Mouse (Mus musculus) embryonic facial prominence, embryonic 11.5 days (tissue): ENCODE results near the gene Slc12a4. TPM values are rescaled to one million over a fixed set of nuclear protein-coding genes. Genes with fewer than 3 reads are reported as not detected.
A peak's percentile ranks its signal among the peaks of the same experiment; 100 is the strongest.
"Not testable (repeated sequence)": the region's sequence is repeated elsewhere in the genome, so short reads cannot be mapped to it uniquely, and the experiment has no call there.

Experiments used
- ATAC-seq: fragments of 200-750 bp; cut with Nextera tagmentation; replicated peaks from 2 replicates; pipeline ENCODE4 v1.8.0; 2017; ENCODE audit warnings: low read depth; ENCODE audit not compliant: insufficient number of reproducible peaks, low FRiP score, low TSS enrichment
- DNase-seq: peaks from one replicate; pipeline ENCODE4 v3.0.0-alpha.2; 2015; ENCODE audit warnings: low spot score
- H3K27ac ChIP-seq: fragments of 300-500 bp; sonication (generic); replicated peaks from 2 replicates; pipeline ENCODE4 v1.5.1; 2014; ENCODE audit warnings: mild to moderate bottlenecking, low read depth, low read length, control low read depth
- H3K27me3 ChIP-seq: fragments of 300-500 bp; sonication (generic); 2 replicates; pipeline ENCODE4 v1.6.1; 2014; ENCODE audit warnings: mild to moderate bottlenecking, low read length, moderate library complexity, mixed read lengths; ENCODE audit not compliant: control insufficient read depth, insufficient read depth
- H3K36me3 ChIP-seq: fragments of 300-500 bp; sonication (generic); replicated peaks from 2 replicates; pipeline ENCODE4 v1.6.1; 2014; ENCODE audit warnings: low read depth, mild to moderate bottlenecking, low read length, moderate library complexity, mixed read lengths; ENCODE audit not compliant: control insufficient read depth, insufficient read depth
- H3K4me1 ChIP-seq: fragments of 300-500 bp; sonication (generic); 2 replicates; pipeline ENCODE4 v1.6.1; 2014; ENCODE audit warnings: low read length, mixed read lengths; ENCODE audit not compliant: control insufficient read depth, insufficient read depth
- H3K4me2 ChIP-seq: fragments of 300-500 bp; sonication (generic); 2 replicates; pipeline ENCODE4 v1.6.1; 2014; ENCODE audit warnings: low read depth, mild to moderate bottlenecking, control low read depth, low read length, moderate library complexity
- H3K4me3 ChIP-seq: fragments of 300-500 bp; sonication (generic); 2 replicates; pipeline ENCODE4 v1.5.1; 2014; ENCODE audit warnings: low read depth, low read length, control low read depth
- H3K9ac ChIP-seq: fragments of 300-500 bp; sonication (generic); replicated peaks from 2 replicates; pipeline ENCODE4 v1.6.1; 2014; ENCODE audit warnings: mild to moderate bottlenecking, control low read depth, low read length
- H3K9me3 ChIP-seq: fragments of 300-500 bp; sonication (generic); replicated peaks from 2 replicates; pipeline ENCODE4 v1.6.1; 2016; ENCODE audit warnings: mild to moderate bottlenecking, low read length, inconsistent platforms, mixed read lengths; ENCODE audit not compliant: control insufficient read depth
- WGBS: fragments of 180-500 bp; shearing (Covaris S2); extraction: QIAGEN DNeasy Blood & Tissue Kit; methylation state at CpG from one replicate; pipeline ENCODE4 v1.1.7; 2014; 5-methylcytosine and 5-hydroxymethylcytosine counted together
- polyA plus RNA-seq: library from polyadenylated mRNA; unstranded; fragments of >200 nt; fragmentation: Nextera tagmentation; extraction: Ambion mirVana; gene quantifications from 2 replicates; pipeline ENCODE4 v1.2.1, GENCODE M21; 2014

Gene Slc12a4
- polyA plus RNA-seq, result 16.8 and 19.0 TPM in 2 replicates

DNA sequence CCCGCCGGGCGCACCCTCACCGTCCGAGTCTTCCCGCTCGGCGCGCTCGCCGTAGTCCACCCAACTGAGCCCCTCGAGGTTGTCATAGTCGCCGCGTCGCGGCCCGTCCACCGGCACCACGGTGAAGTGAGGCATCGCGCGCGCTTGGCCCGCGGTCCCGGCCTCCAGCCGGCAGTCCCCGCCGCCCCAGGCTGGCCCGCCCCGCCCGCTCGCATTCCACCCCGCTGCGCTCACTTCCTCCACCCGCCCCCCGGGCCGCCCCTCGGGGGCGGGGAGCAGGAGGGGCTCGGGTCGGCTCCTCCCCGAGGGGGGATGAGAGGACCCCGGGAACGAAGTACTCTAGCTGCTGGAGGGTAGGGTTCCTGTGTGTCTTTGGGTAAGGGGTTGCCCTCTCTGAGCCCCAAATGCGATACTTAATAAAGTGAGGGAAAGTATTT, at the start of gene Slc12a4:
Gene Slc12a4, minus strand, starts transcription at position 193 of the 437 bp plus-strand sequence.
- Histone ChIP-seq H3K27ac (peak within 1 kb of the TSS; percentile 65; the same call in 1 of the 2 replicates), H3K4me1 (peaks cover 8% of the 10 kb centered on the region; the same call in 1 of the 2 replicates), H3K4me2 (peak within 1 kb of the TSS; percentile 76), H3K4me3 (peak within 1 kb of the TSS; percentile 74), H3K9ac (peak within 1 kb of the TSS; percentile 77), H3K36me3 (no peaks in the 10 kb centered on the region), H3K9me3 (no peaks in the 10 kb centered on the region), H3K27me3 (no peaks in the 10 kb centered on the region)
- peak; percentile 93 for DNase-seq
- WGBS, result under 1% methylated on average over 47 of the region's 47 CpGs
- ATAC-seq, result peak; percentile 76

DNA sequence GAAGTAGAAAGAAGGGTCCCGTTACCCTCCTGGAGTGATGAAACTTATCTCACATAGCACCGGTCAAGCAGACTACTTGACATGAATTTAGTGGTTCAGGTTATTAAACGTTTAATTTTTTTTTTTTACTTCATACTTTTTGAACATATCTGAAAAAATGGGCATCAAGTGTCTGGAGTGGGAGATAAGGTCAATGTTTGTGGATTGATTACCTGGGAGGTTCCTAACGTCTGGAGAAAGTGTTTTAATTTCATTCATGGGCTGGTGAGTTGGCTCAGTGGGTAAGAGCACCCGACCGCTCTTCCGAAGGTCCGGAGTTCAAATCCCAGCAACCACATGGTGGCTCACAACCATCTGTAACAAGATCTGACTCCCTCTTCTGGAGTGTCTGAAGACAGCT, 46.3 kb upstream of the Slc12a4 start:
- not testable (repeated sequence) for ATAC-seq, H3K27ac ChIP-seq, H3K4me1 ChIP-seq, H3K9ac ChIP-seq, H3K9me3 ChIP-seq, H3K36me3 ChIP-seq, DNase-seq, H3K27me3 ChIP-seq
- H3K4me2 ChIP-seq, result peak overlapping the region; percentile 94; the same call in 1 of the 2 replicates
- 84% methylated on average over 8 of the region's 8 CpGs for WGBS
- H3K4me3 ChIP-seq, result peak overlapping the region; percentile 97

DNA sequence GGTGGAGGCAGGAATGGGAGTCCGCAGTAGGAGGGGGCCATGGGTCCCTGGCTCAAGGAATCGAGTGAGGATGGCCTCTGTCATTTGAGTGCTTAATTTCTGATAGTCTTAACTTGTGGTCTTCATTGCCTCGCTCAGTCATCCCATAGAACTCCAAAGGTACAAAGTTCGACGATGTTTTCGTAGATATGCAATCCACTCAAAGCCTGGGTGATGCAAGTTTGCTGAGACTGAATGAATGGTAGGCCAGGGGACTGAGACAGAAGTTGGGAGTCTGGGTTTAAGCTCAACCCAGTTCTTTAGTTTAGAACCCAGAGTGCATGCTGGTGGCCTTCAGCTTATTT, 45.7 kb upstream of the Slc12a4 start, which contains the start of gene Ddx28:
Gene Ddx28, minus strand, starts transcription at position 240 of the 344 bp plus-strand sequence.
- DNase-seq (no peak), ATAC-seq (no peak)

GRCm38 (mm10) chr8:106010748-106011642, 45.1 kb upstream of the Slc12a4 start:
- Histone ChIP-seq H3K36me3 (peaks cover 3% of the 10 kb centered on the region; the same call in 1 of the 2 replicates), H3K9me3 (no peaks in the 10 kb centered on the region), H3K4me3 (peak overlapping the region; percentile 97), H3K9ac (peak overlapping the region; percentile 73), H3K4me2 (peak overlapping the region; percentile 94), H3K27ac (0 out of 2 replicates have a peak overlapping the region, but pooled peaks have one; percentile 41), H3K27me3 (no peaks in the 10 kb centered on the region), H3K4me1 (no peaks in the 10 kb centered on the region)
- DNase-seq (peak; percentile 95), ATAC-seq (peak; percentile 80)
- 1% methylated on average over 74 of the region's 74 CpGs for WGBS

More for the DNA sequence above, 45.7 kb upstream of the Slc12a4 start, which contains the start of gene Ddx28:
- peak within 1 kb of the TSS; percentile 73 for H3K9ac ChIP-seq
- WGBS, result 3% methylated on average over 6 of the region's 6 CpGs
- H3K36me3 ChIP-seq, result peaks cover 3% of the 10 kb centered on the region; the same call in 1 of the 2 replicates
- H3K4me2 ChIP-seq, result peak within 1 kb of the TSS; percentile 94
- H3K9me3 ChIP-seq, result no peaks in the 10 kb centered on the region
- H3K4me1 ChIP-seq, result no peaks in the 10 kb centered on the region
- 0 out of 2 replicates have a peak within 1 kb of the TSS, but pooled peaks have one; percentile 41 for H3K27ac ChIP-seq
- peak within 1 kb of the TSS; percentile 97 for H3K4me3 ChIP-seq
- H3K27me3 ChIP-seq, result no peaks in the 10 kb centered on the region

DNA sequence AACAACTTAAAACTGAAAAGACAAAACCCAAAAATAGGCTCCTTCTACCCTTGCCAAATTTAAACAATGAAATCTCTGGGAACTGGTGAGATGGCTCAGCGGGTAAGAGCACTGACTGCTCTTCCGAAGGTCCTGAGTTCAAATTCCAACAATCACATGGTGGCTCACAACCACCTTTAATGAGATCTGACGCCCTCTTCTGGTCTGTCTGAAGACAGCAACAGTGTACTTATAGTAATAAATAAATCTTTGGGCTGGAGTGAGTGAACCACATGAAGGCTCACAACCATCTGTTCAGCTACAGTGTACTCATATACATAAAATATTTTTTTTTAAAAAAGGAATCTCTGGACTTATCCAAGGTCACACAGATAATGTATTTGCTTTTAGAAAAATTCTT, 42.0 kb upstream of the Slc12a4 start:
- 59% methylated on average over 3 of the region's 3 CpGs for WGBS
- not testable (repeated sequence) for ATAC-seq

GRCm38 (mm10) chr8:106007135-106007534, 41.2 kb upstream of the Slc12a4 start:
- WGBS, result 75% methylated on average over 3 of the region's 3 CpGs
- Histone ChIP-seq H3K4me1 (no peaks in the 10 kb centered on the region), H3K27ac (no peak overlapping the region), H3K9me3 (no peaks in the 10 kb centered on the region), H3K4me2 (no peak overlapping the region), H3K4me3 (no peak overlapping the region), H3K36me3 (peaks cover 3% of the 10 kb centered on the region; the same call in 1 of the 2 replicates), H3K9ac (no peak overlapping the region), H3K27me3 (no peaks in the 10 kb centered on the region)
- DNase-seq (no peak), ATAC-seq (no peak)

More for the DNA sequence above, 42.0 kb upstream of the Slc12a4 start:
- DNase-seq, H3K4me3 ChIP-seq, H3K36me3 ChIP-seq, H3K9me3 ChIP-seq, H3K4me2 ChIP-seq, H3K27ac ChIP-seq, H3K9ac ChIP-seq, H3K27me3 ChIP-seq, H3K4me1 ChIP-seq: not testable (repeated sequence)

DNA sequence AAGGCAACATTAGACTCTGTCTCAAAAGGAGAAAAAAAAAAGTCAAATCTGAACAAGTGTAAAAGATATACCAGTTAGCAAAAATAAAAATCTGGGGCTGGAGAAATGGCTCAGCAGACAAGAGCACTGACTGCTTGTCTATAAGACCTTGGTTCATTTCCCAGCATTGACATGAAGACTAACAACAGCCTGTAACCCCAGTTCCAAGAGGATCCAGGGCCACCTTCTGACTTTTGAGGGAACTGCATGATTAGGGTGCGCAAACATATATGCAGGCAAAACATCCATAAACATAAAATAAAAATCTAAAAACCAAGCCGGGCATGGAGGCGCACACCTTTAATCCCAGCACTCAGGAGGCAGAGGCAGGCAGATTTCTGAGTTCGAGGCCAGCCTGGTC, 40.5 kb upstream of the Slc12a4 start:
- H3K9me3 ChIP-seq, result no peaks in the 10 kb centered on the region
- WGBS, result 89% methylated on average over 4 of the region's 4 CpGs
- no peak overlapping the region for H3K27ac ChIP-seq
- H3K4me1 ChIP-seq, result no peaks in the 10 kb centered on the region
- no peak overlapping the region for H3K9ac ChIP-seq
- no peak overlapping the region for H3K4me2 ChIP-seq
- H3K27me3 ChIP-seq, result no peaks in the 10 kb centered on the region
- ATAC-seq, result no peak
- peaks cover 3% of the 10 kb centered on the region; the same call in 1 of the 2 replicates for H3K36me3 ChIP-seq
- H3K4me3 ChIP-seq, result no peak overlapping the region
- DNase-seq, result no peak

GRCm38 (mm10) chr8:106005875-106006274, 40.0 kb upstream of the Slc12a4 start, which contains the start of gene Dpep2nb:
Gene Dpep2nb (minus strand): TSS chr8:106005975.
- 78% methylated on average over 4 of the region's 4 CpGs for WGBS
- Histone ChIP-seq H3K4me1 (no peaks in the 10 kb centered on the region), H3K27ac (no peak within 1 kb of the TSS), H3K9ac (no peak within 1 kb of the TSS), H3K9me3 (no peaks in the 10 kb centered on the region), H3K4me2 (no peak within 1 kb of the TSS), H3K4me3 (no peak within 1 kb of the TSS), H3K36me3 (peaks cover 3% of the 10 kb centered on the region; the same call in 1 of the 2 replicates), H3K27me3 (no peaks in the 10 kb centered on the region)
- ATAC-seq, result no peak
- no peak for DNase-seq
